Mouse (Mus musculus) heart, adult 11 months (tissue): Measurements from ENCODE around the gene Mthfd1.

Experiments used
- DNase-seq: peaks from one replicate; pipeline ENCODE4 v3.0.0; 2022

Mthfd1 gene

DNA sequence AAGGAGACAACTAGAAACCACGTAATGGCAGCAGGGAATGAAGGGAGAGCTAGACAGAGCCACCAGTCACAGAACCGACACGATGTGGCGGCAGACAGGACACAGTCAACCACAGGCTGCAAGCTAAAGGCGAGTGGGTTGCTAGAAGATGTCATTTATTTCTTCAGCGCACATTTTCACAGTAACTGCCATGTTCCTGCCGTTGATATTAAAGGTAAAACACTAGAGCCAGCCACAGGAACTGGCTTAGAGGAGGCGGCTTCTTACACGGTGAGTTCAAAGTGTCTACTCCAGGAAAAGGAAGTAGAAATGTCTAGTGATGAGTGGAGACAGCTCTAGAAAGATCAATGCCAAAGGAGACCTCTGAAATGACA lies 107.2 kb downstream of the Mthfd1 start:
- no peak for DNase-seq

DNA sequence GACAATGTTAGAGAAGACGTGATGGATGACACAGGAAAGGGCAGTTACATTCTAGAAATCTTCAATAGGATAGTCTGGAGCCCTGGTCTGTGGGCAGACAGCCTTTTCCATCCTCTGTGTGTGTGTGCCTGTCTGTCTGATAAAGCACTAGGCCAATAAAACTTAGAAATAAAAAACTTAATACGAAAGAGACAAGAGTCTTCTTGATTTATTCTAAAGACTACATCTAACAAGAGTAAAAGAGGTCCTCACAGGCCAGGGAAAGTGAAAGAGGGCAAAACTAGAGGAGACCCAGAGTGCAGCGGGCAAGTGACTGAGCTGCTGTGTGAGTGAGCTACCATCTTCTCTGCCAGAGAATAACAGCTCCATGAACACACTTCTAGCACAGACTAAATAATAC lies 111.2 kb downstream of the Mthfd1 start:
- no peak for DNase-seq

DNA sequence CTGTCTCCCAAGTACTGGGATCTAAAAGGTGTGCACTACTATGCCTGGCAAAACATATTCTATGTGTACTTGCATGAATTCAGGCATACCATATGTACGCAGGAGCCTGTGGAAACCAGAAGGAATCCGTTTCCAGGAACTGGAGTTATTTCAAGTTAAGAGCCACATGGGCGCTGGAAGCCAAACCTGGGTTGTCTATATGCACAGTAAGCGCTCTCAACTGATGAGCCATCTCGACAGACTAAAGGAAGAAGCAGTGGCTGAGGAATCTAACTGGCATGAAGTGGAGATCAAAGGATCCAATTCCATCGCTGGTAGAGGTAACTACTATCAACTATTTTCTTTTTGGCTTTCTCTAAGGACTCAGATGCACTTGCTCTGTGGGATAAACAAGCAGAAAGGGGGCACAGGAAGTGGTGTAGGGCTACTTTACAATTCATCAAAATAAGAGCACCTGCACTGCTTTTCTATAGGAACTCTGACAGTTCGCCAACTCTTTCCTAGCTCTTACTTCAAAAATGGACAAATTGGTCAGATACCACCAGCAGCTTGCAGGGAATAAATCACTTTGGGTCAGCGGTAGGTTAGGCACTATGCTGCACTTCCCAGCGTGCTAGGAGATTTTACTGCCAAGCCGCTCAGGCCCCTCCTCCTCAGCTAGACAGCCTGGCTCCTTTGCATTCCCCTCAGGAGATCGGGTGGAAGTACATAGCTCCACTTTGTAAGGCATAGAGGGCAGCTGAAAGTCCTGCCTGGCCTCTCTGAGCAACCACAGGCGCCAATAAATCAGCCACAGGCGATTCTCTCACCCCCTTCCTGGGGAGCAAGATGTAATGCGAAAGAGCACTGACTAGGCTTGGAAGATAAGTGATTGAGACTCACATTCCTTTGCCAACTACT lies 112.2 kb downstream of the Mthfd1 start:
- peak; percentile 94 for DNase-seq

- DNase-seq: no peak
These were observed 113.2 kb downstream of the Mthfd1 start for GRCm38 (mm10) chr12:76368201-76368789.

DNA sequence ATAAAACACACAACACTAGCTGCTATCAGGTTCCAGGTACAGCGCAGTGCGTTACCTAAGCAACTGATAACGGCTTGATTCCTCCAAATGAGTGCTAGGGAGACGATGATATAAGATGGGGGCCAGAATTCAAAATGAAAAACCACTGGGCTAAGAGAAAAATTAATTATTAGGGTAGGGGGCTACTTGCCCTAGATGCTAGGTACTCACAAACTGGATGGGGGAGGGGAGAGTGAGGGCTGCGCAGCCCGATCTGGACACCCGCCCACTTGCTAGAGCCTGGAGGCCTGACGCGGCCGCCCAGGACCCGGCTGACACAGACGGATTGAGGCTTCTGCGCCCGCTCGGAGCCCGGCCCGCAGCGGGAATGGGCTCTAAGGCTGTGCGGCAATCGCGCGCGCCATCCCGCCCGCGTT lies 113.7 kb downstream of the Mthfd1 start:
- no peak for DNase-seq
